In genomic region chr5:86857682-86858081, GRCm38 (mm10) we compare ENCODE assay signal across 31 mouse cellular contexts. TPM values are rescaled to one million over a fixed set of nuclear protein-coding genes. Genes with fewer than 3 reads are reported as not detected.
A peak's percentile ranks its signal among the peaks of the same experiment; 100 is the strongest.
DNase-seq lines count a peak whose midpoint lies in the region; TF ChIP-seq lines count a peak whose summit lies in the region.
"Had no signal": no experiment of that assay in that cellular context is flagged by ENCODE, and none has a peak within 500 bp of the region (broad histone marks: within the 10 kb centered on the region; RNA-seq: fewer than 3 reads in every experiment).

No protein-coding gene starts in this region.

- WGBS in lung, adult 2 months = 25% methylated on average over 1 of the region's 1 CpGs

- in situ Hi-C loops in ES-E14 (cut with MboI; ENCODE audit: low sequenced_read_pairs in 2 of 2, unreplicated experiment in 2 of 2) = no loop called here

- H3K9me3 ChIP-seq in ES-Bruce4 (replicated peaks; ENCODE audit: control insufficient read depth, insufficient read depth, low read length, poor library complexity, severe bottlenecking) (peaks cover 3% of the 10 kb centered on the region), ES-E14 (ENCODE audit: control insufficient read depth, insufficient read depth, low read depth, low read length) (no peaks in the 10 kb centered on the region; the same call in 1 of the 2 replicates)
- H3K9me3 ChIP-seq: embryonic facial prominence, embryonic 13.5 days; embryonic facial prominence, embryonic 15.5 days; forebrain, embryonic 10.5 days; forebrain, embryonic 12.5 days had no signal

- TF ChIP-seq EP300 in ES-Bruce4 (IDR thresholded peaks at IDR 0.05; ENCODE audit: insufficient read depth, low read depth, low read length) = peak; percentile 81

- no peak for TF ChIP-seq CTCF in ES-Bruce4 (IDR thresholded peaks at IDR 0.05; ENCODE audit: low read depth, low read length)
- no peak for TF ChIP-seq CTCF in lung, adult 2 months (IDR thresholded peaks at IDR 0.05; ENCODE audit: insufficient read depth, low read length)

- DNase-seq in ES-E14 (ENCODE audit: low read depth, low spot score) (no peak), WW6 (ENCODE audit: low read depth, low spot score) (peak; percentile 39)
- no peak for DNase-seq in c-Kit-positive CD71-positive TER-119-positive erythroid progenitor cells, embryonic 14.5 days (ENCODE audit: low spot score)
- DNase-seq in left cerebral cortex, postnatal 4 days = no peak
- DNase-seq in lung, adult 2 months = no peak
- DNase-seq: adrenal gland, adult 8-10 months; adrenal gland, postnatal 14 days; adrenal gland, postnatal 36 days; B cell, adult 2 months; cerebellum, adult 11 months; cerebellum, adult 18-20 months; cerebellum, adult 8-10 months; cerebellum, adult 9-11 months; cerebellum, postnatal 14 days; cerebellum, postnatal 36 days; embryo, embryonic 11 days had no signal

- no peaks in the 10 kb centered on the region for H3K36me3 ChIP-seq in ES-Bruce4 (ENCODE audit: control insufficient read depth, insufficient read depth, low read length, poor library complexity, severe bottlenecking)
- no peaks in the 10 kb centered on the region for H3K36me3 ChIP-seq in ES-E14 (ENCODE audit: control insufficient read depth, insufficient read depth, low read length, poor library complexity, severe bottlenecking)
- H3K36me3 ChIP-seq: embryonic facial prominence, embryonic 13.5 days; embryonic facial prominence, embryonic 15.5 days; forebrain, embryonic 10.5 days; forebrain, embryonic 12.5 days had no signal

- H3K4me1 ChIP-seq in ES-Bruce4 (ENCODE audit: control insufficient read depth, insufficient read depth, low read length) (no peaks in the 10 kb centered on the region), ES-E14 (ENCODE audit: control insufficient read depth in 2 of 2, insufficient read depth in 2 of 2, low read length in 2 of 2, poor library complexity in 1 of 2) (peaks cover 2 to 3% of the 10 kb centered on the region in 2 experiments; a peak in 2 of 4 replicates)
- H3K4me1 ChIP-seq in lung, adult 2 months (ENCODE audit: control insufficient read depth, insufficient read depth, low read length) = no peaks in the 10 kb centered on the region
- H3K4me1 ChIP-seq: embryonic facial prominence, embryonic 13.5 days; embryonic facial prominence, embryonic 15.5 days; forebrain, embryonic 10.5 days; forebrain, embryonic 12.5 days had no signal

- H3K27ac ChIP-seq in ES-Bruce4 (ENCODE audit: insufficient read depth, low read length) (peak overlapping the region; percentile 86), ES-E14 (ENCODE audit: insufficient read depth, low read depth, low read length, poor library complexity, severe bottlenecking) (peak overlapping the region; percentile 60; the same call in 1 of the 2 replicates)
- H3K27ac ChIP-seq: embryonic facial prominence, embryonic 13.5 days; embryonic facial prominence, embryonic 15.5 days; forebrain, embryonic 10.5 days; forebrain, embryonic 12.5 days had no signal

- H3K4me3 ChIP-seq in ES-Bruce4 (ENCODE audit: low read depth, low read length) (no peak overlapping the region), ES-E14 (ENCODE audit: insufficient read depth in 1 of 2, low read depth in 1 of 2, low read length in 2 of 2, poor library complexity in 1 of 2, severe bottlenecking in 1 of 2) (no peak overlapping the region)
- H3K4me3 ChIP-seq in lung, adult 2 months (replicated peaks; ENCODE audit: extremely low read depth, low read depth, low read length) = no peak overlapping the region
- H3K4me3 ChIP-seq: embryonic facial prominence, embryonic 13.5 days; embryonic facial prominence, embryonic 15.5 days; erythroblast, embryonic 14.5 days; forebrain, embryonic 10.5 days; forebrain, embryonic 12.5 days had no signal

- intact Hi-C loops in left cerebral cortex, postnatal 4 days (cut with DNase I) = loop anchor here (10.0 kb wide), 1 partner anchor 287 kb away; the partner anchor contains the start of gene Ugt2b5

- H3K27me3 ChIP-seq in ES-Bruce4 (ENCODE audit: control insufficient read depth, insufficient read depth, low read length, poor library complexity, severe bottlenecking) = no peaks in the 10 kb centered on the region
- H3K27me3 ChIP-seq: CH12.LX; embryonic facial prominence, embryonic 13.5 days; embryonic facial prominence, embryonic 15.5 days; forebrain, embryonic 12.5 days had no signal

- no peak for TF ChIP-seq POLR2A in ES-Bruce4 (IDR thresholded peaks at IDR 0.05; ENCODE audit: insufficient read depth, low read length)
- no peak for TF ChIP-seq POLR2A in lung, adult 2 months (IDR thresholded peaks at IDR 0.05; ENCODE audit: borderline replicate concordance, extremely low read depth, low read depth, low read length)

- no peak overlapping the region for H3K9ac ChIP-seq in ES-Bruce4 (ENCODE audit: low read depth, poor library complexity, severe bottlenecking)
- no peak overlapping the region for H3K9ac ChIP-seq in ES-E14 (ENCODE audit: insufficient read depth, low read depth, low read length, poor library complexity, severe bottlenecking)
- H3K9ac ChIP-seq: embryonic facial prominence, embryonic 13.5 days; embryonic facial prominence, embryonic 15.5 days; forebrain, embryonic 12.5 days had no signal

TF ChIP-seq in ES-E14, 5 proteins besides CTCF, POLR2A, EP300 and RAD21:
- TF ChIP-seq HCFC1 (IDR thresholded peaks at IDR 0.05; ENCODE audit: borderline replicate concordance, insufficient read depth, low read length) (no peak), MAFK (IDR thresholded peaks at IDR 0.05; ENCODE audit: insufficient read depth, low read depth, low read length) (no peak), ZNF384 (IDR thresholded peaks at IDR 0.05; ENCODE audit: low read depth, low read length) (no peak), CHD2 (IDR thresholded peaks at IDR 0.05; ENCODE audit: low read depth, low read length) (no peak), ZC3H11A (IDR thresholded peaks at IDR 0.05; ENCODE audit: borderline replicate concordance, low read depth, low read length) (no peak)

RNA-seq across cellular contexts. Expression of gene Ugt2b34, which starts 49.1 kb away (rescaled TPM):
- polyA plus RNA-seq in ES-Bruce4 (2011; ENCODE audit: insufficient read depth, insufficient read length, low read depth, missing spikeins) = not detected in 2 replicates
- 0.45 TPM in 1 of 2 replicates, not detected in the other for total RNA-seq in ES-E14 (2012; rRNA removed)
- not detected for total RNA-seq in left cerebral cortex, postnatal 4 days (2021)
- polyA plus RNA-seq in lung, adult 2 months (2012; rRNA removed) = 0.04 and 0.17 TPM in 2 replicates
- total RNA-seq: adrenal gland, adult 8-10 months; CH12.LX; common myeloid progenitor, adult 5-6 weeks; MEL had no signal
- polyA plus RNA-seq: activated CD4-positive, CD25-positive, alpha-beta regulatory T cell, adult 4 months; CD4-positive, CD25-positive, alpha-beta regulatory T cell, adult 4 months; embryonic facial prominence, embryonic 11.5 days; erythroblast, embryonic 14.5 days; forebrain, embryonic 10.5 days; forebrain, embryonic 12.5 days; forebrain, embryonic 14.5 days; forebrain, embryonic 16.5 days; frontal cortex, adult 2 months had no signal

RNA-seq across cellular contexts. Expression of gene Ythdc1, which starts 53.7 kb away (rescaled TPM):
- 105 and 112 TPM in 2 replicates for polyA plus RNA-seq in ES-Bruce4 (2011; ENCODE audit: insufficient read depth, insufficient read length, low read depth, missing spikeins)
- total RNA-seq in ES-E14 (2012; rRNA removed) = 54.7 and 66.9 TPM in 2 replicates
- total RNA-seq in left cerebral cortex, postnatal 4 days (2021) = 10 to 100 TPM; 57.9 to 59.5 TPM
- polyA plus RNA-seq in lung, adult 2 months (2012; rRNA removed) = 11.7 and 17.9 TPM in 2 replicates
